Mouse (Mus musculus) heart, postnatal 10 days (tissue): Measurements from ENCODE around the gene Hbb-bt. TPM values are rescaled to one million over a fixed set of nuclear protein-coding genes. Genes with fewer than 3 reads are reported as not detected.
"Not testable (repeated sequence)": the region's sequence is repeated elsewhere in the genome, so short reads cannot be mapped to it uniquely, and the experiment has no call there.

Source experiments
- DNase-seq, 2 experiments: peaks; one replicate each; pipeline ENCODE4 v3.0.0; 2021
- intact Hi-C: fragments of 180-260 bp; cut with DNase I; formaldehyde crosslinking; loops from one replicate; pipeline ENCODE4 v1.15.1; 2025
- total RNA-seq, 2 experiments: library from RNA; stranded (reverse); gene quantifications; 2 replicates each; pipeline ENCODE4 v1.2.3; 2021

The Hbb-bt gene
- total RNA-seq, 2 experiments from 2014 or later, result 560 to 1,219 TPM

- intact Hi-C loops, result no loop called here
- DNase-seq, result no peak
These were observed 4.6 kb downstream of the Hbb-bt start for GRCm38 (mm10) chr7:103808971-103809800.

GRCm38 (mm10) chr7:103808120-103808519, 5.7 kb downstream of the Hbb-bt start:
- DNase-seq, intact Hi-C loops: not testable (repeated sequence)

- intact Hi-C loops, result no loop called here
- DNase-seq, result peak; percentile 2 to 35
These were observed 6.9 kb downstream of the Hbb-bt start for GRCm38 (mm10) chr7:103806856-103807255.

- intact Hi-C loops, result loop anchor here (1.0 to 5.0 kb wide), 2 partner anchors 79 to 149 kb away; no protein-coding TSS in a partner anchor
- peak in 1 of 2 experiments; percentile 3 for DNase-seq
These were observed 21.0 kb downstream of the Hbb-bt start for GRCm38 (mm10) chr7:103792669-103793388.

GRCm38 (mm10) chr7:103791721-103792120, 22.1 kb downstream of the Hbb-bt start, which contains the start of gene Olfr67:
Gene Olfr67 (minus strand): TSS chr7:103791821.
- no peak for DNase-seq
- intact Hi-C loops, result loop anchor here (5.0 kb wide), 1 partner anchor 81 kb away; no protein-coding TSS in a partner anchor

- intact Hi-C loops, result no loop called here
- DNase-seq, result no peak
These were observed 34.2 kb downstream of the Hbb-bt start, which contains the start of gene Olfr68 for GRCm38 (mm10) chr7:103779598-103779997. Gene Olfr68 (minus strand): TSS chr7:103779698.

GRCm38 (mm10) chr7:103777652-103778051, 36.1 kb downstream of the Hbb-bt start:
- intact Hi-C loops, DNase-seq: not testable (repeated sequence)

- DNase-seq, result no peak
- intact Hi-C loops, result no loop called here
These were observed 42.3 kb downstream of the Hbb-bt start, which contains the start of gene Olfr69 for GRCm38 (mm10) chr7:103771494-103771893. Gene Olfr69 (minus strand): TSS chr7:103771594.

GRCm38 (mm10) chr7:103767687-103768086, 46.1 kb downstream of the Hbb-bt start:
- intact Hi-C loops, DNase-seq: not testable (repeated sequence)

Other genes starting within 250 kb of the Hbb-bt start
- not detected for gene Olfr616, start 244.9 kb downstream of the Hbb-bt start, total RNA-seq
- not detected for gene Olfr617, start 240.9 kb downstream of the Hbb-bt start, total RNA-seq
- gene Olfr618, start 223.9 kb downstream of the Hbb-bt start, total RNA-seq, result not detected
- not detected for gene Olfr619, start 213.4 kb downstream of the Hbb-bt start, total RNA-seq
- not detected for gene Olfr620, start 201.5 kb downstream of the Hbb-bt start, total RNA-seq
- gene Olfr622, start 171.3 kb downstream of the Hbb-bt start, total RNA-seq, result not detected
- gene Olfr623, start 150.3 kb downstream of the Hbb-bt start, total RNA-seq, result not detected
- gene Olfr624, start 142.8 kb downstream of the Hbb-bt start, total RNA-seq, result not detected
- gene Olfr625-ps1, start 131.3 kb downstream of the Hbb-bt start, total RNA-seq, result not detected
- gene Olfr243, start 99.3 kb downstream of the Hbb-bt start, total RNA-seq, result not detected
- not detected for gene Olfr628, start 83.6 kb downstream of the Hbb-bt start, total RNA-seq
- gene Olfr629, start 69.1 kb downstream of the Hbb-bt start, total RNA-seq, result not detected
- not detected for gene Olfr630, start 56.7 kb downstream of the Hbb-bt start, total RNA-seq
- gene Olfr69, start 42.4 kb downstream of the Hbb-bt start, total RNA-seq, result not detected
- gene Olfr68, start 34.3 kb downstream of the Hbb-bt start, total RNA-seq, result not detected
- gene Olfr67, start 22.2 kb downstream of the Hbb-bt start, total RNA-seq, result not detected
- gene Hbb-bs, start 14.1 kb upstream of the Hbb-bt start, total RNA-seq, result 1,000 to 10,000 TPM; 4,406 to 9,811 TPM
- not detected for gene Hbb-bh2, start 26.5 kb upstream of the Hbb-bt start, total RNA-seq
- not detected for gene Hbb-bh1, start 29.2 kb upstream of the Hbb-bt start, total RNA-seq
- not detected for gene Hbb-y, start 39.2 kb upstream of the Hbb-bt start, total RNA-seq
- gene Olfr66, start 72.3 kb upstream of the Hbb-bt start, total RNA-seq, result not detected
- not detected for gene Olfr64, start 80.5 kb upstream of the Hbb-bt start, total RNA-seq
- not detected for gene Olfr65, start 89.5 kb upstream of the Hbb-bt start, total RNA-seq
- gene Olfr631, start 114.8 kb upstream of the Hbb-bt start, total RNA-seq, result not detected
- gene Olfr632, start 120.4 kb upstream of the Hbb-bt start, total RNA-seq, result not detected
- gene Olfr633, start 130.4 kb upstream of the Hbb-bt start, total RNA-seq, result not detected
- not detected for gene Olfr635, start 157.2 kb upstream of the Hbb-bt start, total RNA-seq
- not detected for gene Olfr638, start 184.8 kb upstream of the Hbb-bt start, total RNA-seq
- gene Olfr639, start 203.3 kb upstream of the Hbb-bt start, total RNA-seq, result not detected
- not detected for gene Olfr640, start 211.6 kb upstream of the Hbb-bt start, total RNA-seq
- not detected for gene Olfr641, start 221.4 kb upstream of the Hbb-bt start, total RNA-seq
- not detected for gene Olfr642, start 238.7 kb upstream of the Hbb-bt start, total RNA-seq
- gene 4930516K23Rik, start 247.4 kb upstream of the Hbb-bt start, total RNA-seq, result not detected